Mouse (Mus musculus) adrenal gland, postnatal 25 days (tissue): ENCODE results near the gene Max. TPM values are rescaled to one million over a fixed set of nuclear protein-coding genes. Genes with fewer than 3 reads are reported as not detected.

Source experiments
- DNase-seq: peaks from one replicate; pipeline ENCODE4 v3.0.0; 2021; ENCODE audit warnings: mixed read lengths
- total RNA-seq: library from RNA; stranded (reverse); gene quantifications from 2 replicates; pipeline ENCODE4 v1.2.3, GENCODE M21; 2021

Gene Max
- total RNA-seq, 1 experiment from 2014 or later = 62.4 TPM

DNA sequence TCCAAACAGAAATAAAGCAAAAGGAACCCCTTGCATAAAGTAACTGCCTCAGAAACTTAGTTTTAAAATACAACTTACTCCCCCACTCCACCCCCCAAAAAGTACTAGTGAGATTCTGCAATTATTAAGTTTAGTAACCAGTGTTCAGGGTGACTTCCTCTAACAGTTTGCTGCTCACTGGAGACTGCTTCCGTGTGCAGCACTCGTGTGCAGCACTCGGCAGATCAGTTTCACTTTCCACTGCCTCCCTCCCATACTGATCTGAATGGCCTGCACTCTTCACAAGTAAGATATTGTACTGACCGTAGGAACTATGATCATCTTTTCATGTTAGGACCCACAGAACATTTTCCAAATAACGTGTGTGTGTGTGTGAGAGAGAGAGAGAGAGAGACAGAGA lies 4.3 kb downstream of the Max start:
- DNase-seq = no peak

DNA sequence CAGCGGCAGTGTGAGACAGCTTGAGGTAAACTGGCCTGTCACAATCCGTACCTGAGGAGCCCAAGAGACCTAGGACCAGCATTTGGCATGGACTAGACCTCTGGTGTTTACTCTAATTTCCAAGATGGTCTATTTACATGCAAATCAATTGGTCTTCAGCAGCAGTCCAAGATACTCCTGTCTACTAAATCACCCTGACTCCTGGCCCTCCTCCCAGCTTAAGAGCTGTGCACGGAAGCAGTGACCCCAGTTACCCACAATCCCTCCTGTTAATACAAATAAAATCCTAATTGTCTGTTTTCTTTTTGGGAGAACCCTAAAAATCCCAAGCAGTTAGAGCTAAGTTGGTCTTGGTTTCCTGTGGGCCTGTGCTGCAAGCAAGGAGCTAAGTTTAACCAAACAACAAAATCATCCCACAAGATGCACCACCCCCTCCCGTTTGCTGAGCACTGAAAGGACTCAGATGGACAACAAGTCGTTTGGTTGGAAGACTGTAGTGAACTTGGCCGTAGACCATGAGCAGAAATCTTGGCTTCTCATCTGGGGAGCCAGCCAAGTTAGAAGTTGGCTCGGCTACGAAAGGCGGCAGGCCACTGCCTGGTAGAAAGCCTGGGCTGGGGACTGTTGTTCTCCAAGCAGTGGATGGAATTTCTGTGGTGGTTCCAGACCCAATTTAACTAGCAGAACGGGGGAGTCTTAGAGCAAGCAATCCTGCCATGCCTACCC lies 7.1 kb downstream of the Max start:
- DNase-seq = peak; percentile 58

DNA sequence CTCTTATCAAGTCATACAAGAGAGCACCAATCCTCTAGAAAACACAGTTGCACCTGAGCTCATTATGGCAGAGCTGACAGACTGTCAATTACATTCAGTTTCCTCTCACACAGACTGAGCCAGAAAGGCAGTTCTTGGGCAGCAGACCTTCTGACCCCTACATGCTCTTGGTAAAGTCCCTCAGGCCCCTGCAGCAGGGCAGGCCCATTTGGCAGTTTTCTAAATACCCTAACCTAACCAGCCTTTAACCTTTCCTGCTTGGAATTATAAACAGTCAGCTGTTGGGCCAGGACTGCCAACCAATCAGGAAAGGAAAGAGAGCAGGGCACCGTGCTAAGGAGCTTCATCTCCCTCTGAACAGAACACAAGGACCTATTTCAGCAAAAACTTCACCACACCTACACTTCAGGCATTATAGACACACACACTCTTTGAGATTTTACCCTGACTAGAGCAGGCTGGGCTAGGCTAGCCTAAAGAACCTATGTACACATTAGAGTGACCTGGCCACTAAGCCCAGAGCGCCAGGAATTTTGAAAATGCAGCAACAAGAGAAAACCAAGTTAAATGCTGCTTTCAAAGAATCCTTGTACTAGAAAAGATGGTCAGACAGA lies 8.1 kb downstream of the Max start:
- DNase-seq = no peak

GRCm38 (mm10) chr12:76950330-76950729 lies 11.7 kb downstream of the Max start:
- DNase-seq = no peak

DNA sequence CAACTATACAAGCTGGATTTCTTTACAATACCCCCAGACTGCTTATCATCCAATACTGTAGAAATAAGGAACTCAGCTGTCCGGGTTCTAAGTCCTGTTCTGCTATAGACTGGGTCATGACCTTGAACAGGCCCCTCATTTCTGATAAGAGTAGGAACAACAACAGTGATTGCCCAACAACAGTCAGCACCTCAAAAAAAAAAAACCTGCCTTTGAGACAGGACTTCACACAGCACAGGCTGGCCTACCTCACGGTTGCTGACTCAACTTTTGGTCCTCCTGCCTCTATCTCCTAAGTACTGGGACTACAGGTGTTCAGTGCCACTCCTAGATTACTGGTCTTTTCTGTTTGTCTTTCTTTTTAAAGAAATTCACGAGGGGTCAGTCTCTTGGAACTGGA lies 13.2 kb downstream of the Max start:
- no peak for DNase-seq

DNA sequence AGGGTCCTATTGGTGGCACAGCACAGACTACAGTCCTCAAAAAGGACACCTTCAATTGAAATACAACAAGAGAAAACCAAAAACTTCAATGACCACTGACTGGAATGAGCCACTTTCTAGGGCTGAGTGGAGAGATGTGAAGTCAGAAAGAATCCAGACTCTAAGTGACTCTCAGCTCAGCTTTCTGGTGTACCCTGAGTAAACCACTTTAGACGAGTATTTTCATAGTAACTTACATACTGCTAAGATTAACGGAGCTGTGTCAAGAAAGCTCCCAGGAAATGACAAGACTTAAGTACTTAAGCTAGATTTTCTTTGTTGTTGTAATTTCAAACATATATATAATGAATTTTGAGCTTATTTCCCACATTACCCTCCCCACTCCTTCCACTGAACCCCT lies 13.8 kb downstream of the Max start:
- no peak for DNase-seq

GRCm38 (mm10) chr12:76947487-76947886 lies 14.5 kb downstream of the Max start:
- DNase-seq = no peak

DNA sequence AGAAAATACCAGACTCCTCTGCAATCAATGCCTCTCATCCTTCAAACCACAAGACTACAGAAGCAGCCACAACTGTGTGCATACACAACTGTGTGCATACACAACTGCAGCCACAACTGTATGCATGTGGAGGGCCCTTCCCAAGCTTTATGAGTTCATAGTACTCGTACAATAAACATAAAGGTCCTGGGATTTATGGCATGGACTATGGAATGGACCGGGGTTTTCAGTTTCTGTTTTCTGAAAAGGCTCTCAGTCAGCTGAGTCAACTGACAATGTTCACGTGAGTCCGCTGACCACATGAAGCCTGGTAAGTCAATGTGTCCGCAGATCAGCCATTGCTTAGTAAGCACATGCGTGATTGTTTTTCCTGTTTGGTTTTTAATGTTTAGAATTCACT lies 18.5 kb downstream of the Max start:
- no peak for DNase-seq

- no peak for DNase-seq
Observed at GRCm38 (mm10) chr12:76943046-76943445, 19.0 kb downstream of the Max start.

DNA sequence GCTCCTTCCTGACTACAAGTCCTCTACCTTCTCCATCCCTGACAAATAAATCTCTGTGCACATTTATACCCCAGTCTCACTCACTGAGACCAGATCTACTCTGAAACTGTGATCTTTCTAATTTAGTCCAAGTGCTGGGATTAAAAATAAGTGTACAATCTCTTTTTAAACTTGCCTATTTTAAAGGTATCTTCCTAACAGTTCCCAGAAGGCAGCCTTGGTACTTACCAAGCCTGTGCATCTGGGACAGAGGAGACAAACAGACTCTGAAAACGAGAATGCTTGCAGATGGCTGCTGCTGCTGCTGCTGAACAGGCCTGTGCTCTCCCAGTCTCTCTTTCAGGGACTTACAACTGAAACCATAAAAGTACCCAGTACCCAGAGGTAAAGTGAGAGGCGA lies 19.5 kb downstream of the Max start:
- no peak for DNase-seq

DNA sequence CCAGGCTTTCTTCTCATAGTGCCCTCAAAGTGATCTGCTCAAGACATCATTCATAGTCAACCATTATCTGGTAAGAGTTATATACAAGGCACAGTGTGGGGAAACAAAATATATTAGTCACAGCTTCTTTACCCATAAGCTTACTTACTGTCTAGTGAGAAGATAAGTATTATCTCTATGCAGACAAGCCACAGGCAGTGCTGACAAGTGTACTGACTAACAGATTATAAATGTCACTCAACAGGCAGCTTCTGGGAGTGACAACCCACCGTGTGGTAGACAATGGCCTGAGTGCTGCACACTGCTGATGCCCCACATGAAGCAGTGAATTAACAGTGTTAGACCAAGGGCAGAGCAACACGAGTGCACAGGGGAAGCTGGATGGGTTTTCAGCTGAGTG lies 20.5 kb downstream of the Max start:
- DNase-seq = no peak

DNA sequence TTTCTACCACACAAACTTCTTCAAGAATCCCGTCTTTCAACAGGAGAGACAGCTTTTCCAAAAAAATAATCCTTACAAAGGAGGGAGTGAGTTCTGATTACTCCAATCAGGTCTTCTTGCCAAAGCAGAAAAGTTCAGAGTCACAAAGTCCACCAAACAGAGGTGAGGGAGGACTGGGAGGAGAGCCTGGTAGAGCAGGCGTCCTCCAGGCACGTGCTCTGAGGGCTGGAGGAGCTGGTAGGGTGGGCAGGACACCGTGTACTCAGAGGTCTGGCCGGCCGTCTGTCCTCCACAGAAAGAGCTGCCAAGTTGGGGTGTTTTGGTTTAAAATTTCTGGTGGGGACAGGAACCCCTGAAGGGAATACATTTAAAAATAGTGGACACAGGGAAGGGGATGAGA lies 24.0 kb downstream of the Max start:
- DNase-seq = no peak

DNA sequence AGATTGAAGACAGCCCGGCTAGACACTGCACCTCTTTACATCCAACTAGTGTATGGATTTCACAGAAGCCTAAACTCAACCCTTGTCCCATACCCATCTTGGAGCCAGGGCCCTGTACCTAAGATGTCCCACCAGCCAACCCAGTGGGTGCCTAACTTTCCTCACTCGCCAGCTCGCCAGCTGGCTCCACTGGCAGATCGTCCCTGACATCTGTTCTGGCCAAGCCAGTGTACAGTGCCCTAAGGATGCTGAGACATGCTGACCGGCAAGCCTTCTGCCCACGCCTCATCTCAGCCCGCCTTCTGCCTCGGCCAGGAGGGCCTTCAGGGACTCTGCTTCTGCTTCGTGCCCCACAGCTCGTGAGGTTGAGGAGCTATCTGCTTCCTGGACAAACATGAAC lies 25.8 kb downstream of the Max start:
- no peak for DNase-seq

- no peak for DNase-seq
Observed at GRCm38 (mm10) chr12:76934438-76934837, 27.6 kb downstream of the Max start.

- no peak for DNase-seq
Observed at GRCm38 (mm10) chr12:76932688-76933060, 29.3 kb downstream of the Max start.

- no peak for DNase-seq
Observed at GRCm38 (mm10) chr12:76931739-76932687, 30.0 kb downstream of the Max start.

- no peak for DNase-seq
Observed at GRCm38 (mm10) chr12:76930177-76930576, 31.8 kb downstream of the Max start.

DNA sequence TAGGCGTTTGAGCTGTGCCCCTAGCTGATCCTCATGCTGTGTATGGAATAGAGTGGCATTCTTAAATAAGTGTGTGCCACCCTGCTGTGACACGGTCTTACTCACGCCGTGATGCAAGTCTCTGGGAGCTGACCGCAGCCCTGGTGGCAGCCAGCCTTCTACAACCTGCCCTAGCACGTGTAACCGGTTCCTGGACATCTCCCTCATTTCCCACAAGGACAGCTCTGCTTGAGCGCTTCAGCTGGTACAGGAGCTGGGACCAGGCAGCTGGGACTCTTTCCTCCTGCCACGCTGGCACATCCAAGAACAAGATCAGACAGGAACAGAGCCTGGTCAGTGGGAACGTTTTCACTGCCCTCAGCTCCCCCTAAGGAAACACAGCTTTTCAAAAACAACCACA lies 34.5 kb downstream of the Max start:
- DNase-seq = no peak

GRCm38 (mm10) chr12:76927012-76927411 lies 35.0 kb downstream of the Max start:
- DNase-seq = no peak

GRCm38 (mm10) chr12:76926338-76926945 lies 35.6 kb downstream of the Max start:
- no peak for DNase-seq

- DNase-seq = no peak
Observed at GRCm38 (mm10) chr12:76924904-76925604, 36.9 kb downstream of the Max start.

DNA sequence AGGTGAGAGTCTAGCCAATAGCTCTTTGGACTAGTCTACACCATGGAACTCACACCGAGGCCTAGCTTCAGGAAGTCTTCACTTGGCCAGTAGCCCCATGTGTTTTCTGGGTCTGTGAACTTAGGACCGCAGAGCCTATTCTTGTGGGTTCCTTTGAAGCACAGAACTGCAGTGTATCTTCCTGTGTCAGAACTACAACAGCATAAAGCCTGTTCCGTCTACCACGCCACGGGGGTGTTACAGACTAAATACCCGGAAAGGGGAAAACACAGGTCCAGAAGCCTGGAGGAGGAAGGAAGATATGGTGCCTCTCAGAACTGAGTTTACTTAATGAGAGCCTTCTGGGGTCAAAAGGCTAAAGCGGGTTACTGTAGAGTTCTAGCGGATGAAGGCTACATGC lies 38.9 kb downstream of the Max start:
- DNase-seq = no peak
